Mouse (Mus musculus): Measurements from ENCODE around the gene D430019H16Rik.

The D430019H16Rik gene

GRCm38 (mm10) chr12:105453670-105454257, at the start of gene D430019H16Rik:
Gene D430019H16Rik (plus strand): TSS chr12:105453856.
- peak in 1 of 2 experiments; percentile 63 for DNase-seq (ENCODE audit: low spot score in 2 of 2)

- no peak for DNase-seq (ENCODE audit: low spot score in 2 of 2)
Observed at GRCm38 (mm10) chr12:105406008-105406407, 47.6 kb upstream of the D430019H16Rik start.

GRCm38 (mm10) chr12:105413909-105414308, 39.7 kb upstream of the D430019H16Rik start:
- DNase-seq (ENCODE audit: low spot score in 2 of 2), result no peak

GRCm38 (mm10) chr12:105420476-105420875, 33.2 kb upstream of the D430019H16Rik start:
- DNase-seq (ENCODE audit: low spot score in 2 of 2), result no peak

- DNase-seq (ENCODE audit: low spot score in 2 of 2), result no peak
Observed at GRCm38 (mm10) chr12:105426541-105426940, 27.1 kb upstream of the D430019H16Rik start.

GRCm38 (mm10) chr12:105427039-105427757, 26.5 kb upstream of the D430019H16Rik start:
- DNase-seq (ENCODE audit: low spot score in 2 of 2), result peak; percentile 41 to 46

GRCm38 (mm10) chr12:105431872-105432271, 21.8 kb upstream of the D430019H16Rik start:
- no peak for DNase-seq (ENCODE audit: low spot score in 2 of 2)

- DNase-seq (ENCODE audit: low spot score in 2 of 2), result no peak
Observed at GRCm38 (mm10) chr12:105432807-105433206, 20.8 kb upstream of the D430019H16Rik start.

GRCm38 (mm10) chr12:105438259-105438658, 15.4 kb upstream of the D430019H16Rik start:
- DNase-seq (ENCODE audit: low spot score in 2 of 2), result no peak

- no peak for DNase-seq (ENCODE audit: low spot score in 2 of 2)
Observed at GRCm38 (mm10) chr12:105439976-105440375, 13.7 kb upstream of the D430019H16Rik start.

- no peak for DNase-seq (ENCODE audit: low spot score in 2 of 2)
Observed at GRCm38 (mm10) chr12:105443569-105443968, 10.1 kb upstream of the D430019H16Rik start.

- no peak for DNase-seq (ENCODE audit: low spot score in 2 of 2)
Observed at GRCm38 (mm10) chr12:105445767-105446166, 7.9 kb upstream of the D430019H16Rik start.

GRCm38 (mm10) chr12:105449239-105449638, 4.4 kb upstream of the D430019H16Rik start:
- DNase-seq (ENCODE audit: low spot score in 2 of 2), result no peak

- DNase-seq (ENCODE audit: low spot score in 2 of 2), result no peak
Observed at GRCm38 (mm10) chr12:105454258-105455062, 804 bp downstream of the D430019H16Rik start.

GRCm38 (mm10) chr12:105455063-105455559, 1.5 kb downstream of the D430019H16Rik start:
- no peak for DNase-seq (ENCODE audit: low spot score in 2 of 2)

- no peak for DNase-seq (ENCODE audit: low spot score in 2 of 2)
Observed at GRCm38 (mm10) chr12:105458791-105459190, 5.1 kb downstream of the D430019H16Rik start.

GRCm38 (mm10) chr12:105461066-105461465, 7.4 kb downstream of the D430019H16Rik start:
- no peak for DNase-seq (ENCODE audit: low spot score in 2 of 2)

- no peak for DNase-seq (ENCODE audit: low spot score in 2 of 2)
Observed at GRCm38 (mm10) chr12:105469026-105469425, 15.4 kb downstream of the D430019H16Rik start.

GRCm38 (mm10) chr12:105475230-105475911, 21.7 kb downstream of the D430019H16Rik start:
- no peak for DNase-seq (ENCODE audit: low spot score in 2 of 2)

- peak in 1 of 2 experiments; percentile 52 for DNase-seq (ENCODE audit: low spot score in 2 of 2)
Observed at GRCm38 (mm10) chr12:105476453-105476852, 22.8 kb downstream of the D430019H16Rik start.

- DNase-seq (ENCODE audit: low spot score in 2 of 2), result no peak
Observed at GRCm38 (mm10) chr12:105476993-105477392, 23.3 kb downstream of the D430019H16Rik start.

GRCm38 (mm10) chr12:105483503-105483902, 29.8 kb downstream of the D430019H16Rik start:
- no peak for DNase-seq (ENCODE audit: low spot score in 2 of 2)
